Mouse (Mus musculus) hindbrain, embryonic 11.5 days (tissue): ENCODE measurements around the gene Map3k20. TPM values are rescaled to one million over a fixed set of nuclear protein-coding genes. Genes with fewer than 3 reads are reported as not detected.
A peak's percentile ranks its signal among the peaks of the same experiment; 100 is the strongest.

Experiments
- ATAC-seq: fragments of 200-750 bp; cut with Nextera tagmentation; 2 replicates; pipeline ENCODE4 v1.8.0; 2017; ENCODE audit warnings: mild to moderate bottlenecking, moderate TSS enrichment, moderate library complexity; ENCODE audit not compliant: low FRiP score
- DNase-seq: peaks from one replicate; pipeline ENCODE4 v3.0.0-alpha.2; 2015; ENCODE audit warnings: low spot score
- H3K27ac ChIP-seq: fragments of 300-500 bp; sonication (generic); 2 replicates; pipeline ENCODE4 v1.5.1; 2014; ENCODE audit warnings: mild to moderate bottlenecking, low read depth, low read length
- H3K27me3 ChIP-seq: fragments of 300-500 bp; sonication (generic); 2 replicates; pipeline ENCODE4 v1.6.1; 2014; ENCODE audit warnings: mild to moderate bottlenecking, low read length, moderate library complexity, mixed read lengths; ENCODE audit not compliant: control insufficient read depth, insufficient read depth
- H3K36me3 ChIP-seq: fragments of 300-500 bp; sonication (generic); 2 replicates; pipeline ENCODE4 v1.6.1; 2014; ENCODE audit warnings: mild to moderate bottlenecking, low read length, moderate library complexity, mixed read lengths; ENCODE audit not compliant: control insufficient read depth, insufficient read depth
- H3K4me1 ChIP-seq: fragments of 300-500 bp; sonication (generic); replicated peaks from 2 replicates; pipeline ENCODE4 v1.6.1; 2014; ENCODE audit warnings: low read length, mixed read lengths; ENCODE audit not compliant: control insufficient read depth, insufficient read depth
- H3K4me2 ChIP-seq: fragments of 300-500 bp; sonication (generic); replicated peaks from 2 replicates; pipeline ENCODE4 v1.6.1; 2014; ENCODE audit warnings: mild to moderate bottlenecking, low read depth, low read length
- H3K4me3 ChIP-seq: fragments of 300-500 bp; sonication (generic); 2 replicates; pipeline ENCODE4 v1.5.1; 2014; ENCODE audit warnings: low read depth, low read length
- H3K9ac ChIP-seq: fragments of 300-500 bp; sonication (generic); 2 replicates; pipeline ENCODE4 v1.6.1; 2014; ENCODE audit warnings: low read depth, low read length
- H3K9me3 ChIP-seq: fragments of 300-500 bp; sonication (generic); 2 replicates; pipeline ENCODE4 v1.6.1; 2016; ENCODE audit warnings: low read length; ENCODE audit not compliant: control insufficient read depth
- WGBS: fragments of 180-500 bp; shearing (Covaris S2); extraction: QIAGEN DNeasy Blood & Tissue Kit; methylation state at CpG from one replicate; pipeline ENCODE4 v1.1.7; 2014; 5-methylcytosine and 5-hydroxymethylcytosine counted together
- polyA plus RNA-seq: library from polyadenylated mRNA; unstranded; fragments of >200 nt; fragmentation: Nextera tagmentation; extraction: Ambion mirVana; gene quantifications from 2 replicates; pipeline ENCODE4 v1.2.1, GENCODE M21; 2014

Map3k20 gene
- polyA plus RNA-seq, 1 experiment from 2014 or later: 11.0 TPM

DNA sequence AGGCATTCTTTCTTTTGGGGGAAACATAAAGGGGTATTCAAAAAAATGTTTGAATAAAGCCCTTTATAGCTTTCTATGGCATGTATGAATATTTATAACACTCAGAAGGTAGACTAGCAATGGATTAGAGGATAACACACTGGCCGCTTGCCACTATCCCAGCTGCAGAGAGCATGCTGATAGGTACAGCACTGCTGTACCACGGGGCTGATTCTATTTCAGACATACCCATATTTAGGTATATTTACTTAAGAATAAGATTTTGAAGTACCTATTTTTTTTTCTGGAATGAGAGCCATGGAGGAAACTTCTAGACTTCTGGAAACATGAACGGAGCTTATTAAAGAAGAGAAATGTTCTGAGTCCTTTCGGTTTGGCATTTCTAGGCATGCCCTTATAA is 39.8 kb upstream of the Map3k20 start:
- 90% methylated on average over 4 of the region's 4 CpGs for WGBS
- Histone ChIP-seq H3K4me1 (no peaks in the 10 kb centered on the region), H3K9me3 (no peaks in the 10 kb centered on the region), H3K27ac (no peak overlapping the region), H3K4me3 (no peak overlapping the region), H3K36me3 (no peaks in the 10 kb centered on the region), H3K27me3 (no peaks in the 10 kb centered on the region), H3K9ac (no peak overlapping the region), H3K4me2 (no peak overlapping the region)
- ATAC-seq (no peak), DNase-seq (no peak)

DNA sequence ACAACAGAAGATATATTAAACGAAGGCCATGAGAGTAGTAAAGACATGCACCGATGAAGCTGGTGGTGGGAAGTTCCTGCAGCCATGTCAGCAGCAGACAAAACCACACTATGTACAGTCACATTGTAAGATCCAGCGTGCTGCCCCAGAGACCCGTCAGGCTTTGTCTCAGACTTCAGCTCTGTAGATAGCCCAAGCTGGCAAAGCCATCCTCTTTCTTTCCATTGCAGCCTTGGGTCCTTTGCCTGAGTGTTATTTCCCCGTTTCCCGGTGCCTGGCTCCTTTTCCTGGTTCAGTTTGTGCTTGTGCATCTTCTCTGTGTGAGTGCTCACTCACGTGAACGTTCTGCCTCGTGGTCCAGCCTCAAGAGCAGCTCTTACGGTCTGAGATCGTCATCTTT is 39.1 kb upstream of the Map3k20 start:
- Histone ChIP-seq H3K4me2 (no peak overlapping the region), H3K27ac (no peak overlapping the region), H3K9ac (no peak overlapping the region), H3K9me3 (no peaks in the 10 kb centered on the region), H3K36me3 (no peaks in the 10 kb centered on the region), H3K4me3 (no peak overlapping the region), H3K4me1 (no peaks in the 10 kb centered on the region), H3K27me3 (no peaks in the 10 kb centered on the region)
- ATAC-seq: no peak
- 91% methylated on average over 11 of the region's 11 CpGs for WGBS
- DNase-seq: no peak

DNA sequence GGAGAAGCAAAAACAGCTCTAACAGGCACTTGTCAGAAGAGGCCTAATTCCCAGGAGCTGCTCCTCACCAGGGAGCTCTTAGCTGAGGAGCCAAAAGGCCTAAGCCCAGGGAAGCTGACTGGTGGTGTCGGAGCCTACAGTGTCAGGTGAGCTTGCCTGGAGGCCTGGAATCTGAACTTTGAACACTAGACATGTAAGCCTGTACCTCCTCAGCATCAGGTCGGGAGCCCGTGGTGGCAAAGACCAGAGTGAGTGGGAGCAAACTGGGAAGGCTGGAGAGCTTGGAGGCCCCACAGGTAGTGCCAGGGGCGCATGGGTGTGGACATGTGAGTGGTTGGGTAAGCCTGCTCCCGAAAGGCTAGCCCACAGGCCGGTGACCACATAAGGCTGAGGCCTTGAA is 37.6 kb upstream of the Map3k20 start:
- H3K27me3 ChIP-seq: no peaks in the 10 kb centered on the region
- ATAC-seq (no peak), DNase-seq (no peak)
- H3K27ac ChIP-seq: no peak overlapping the region
- H3K9ac ChIP-seq: no peak overlapping the region
- no peak overlapping the region for H3K4me2 ChIP-seq
- H3K36me3 ChIP-seq: no peaks in the 10 kb centered on the region
- no peak overlapping the region for H3K4me3 ChIP-seq
- H3K4me1 ChIP-seq: no peaks in the 10 kb centered on the region
- no peaks in the 10 kb centered on the region for H3K9me3 ChIP-seq
- WGBS: 87% methylated on average over 6 of the region's 6 CpGs

DNA sequence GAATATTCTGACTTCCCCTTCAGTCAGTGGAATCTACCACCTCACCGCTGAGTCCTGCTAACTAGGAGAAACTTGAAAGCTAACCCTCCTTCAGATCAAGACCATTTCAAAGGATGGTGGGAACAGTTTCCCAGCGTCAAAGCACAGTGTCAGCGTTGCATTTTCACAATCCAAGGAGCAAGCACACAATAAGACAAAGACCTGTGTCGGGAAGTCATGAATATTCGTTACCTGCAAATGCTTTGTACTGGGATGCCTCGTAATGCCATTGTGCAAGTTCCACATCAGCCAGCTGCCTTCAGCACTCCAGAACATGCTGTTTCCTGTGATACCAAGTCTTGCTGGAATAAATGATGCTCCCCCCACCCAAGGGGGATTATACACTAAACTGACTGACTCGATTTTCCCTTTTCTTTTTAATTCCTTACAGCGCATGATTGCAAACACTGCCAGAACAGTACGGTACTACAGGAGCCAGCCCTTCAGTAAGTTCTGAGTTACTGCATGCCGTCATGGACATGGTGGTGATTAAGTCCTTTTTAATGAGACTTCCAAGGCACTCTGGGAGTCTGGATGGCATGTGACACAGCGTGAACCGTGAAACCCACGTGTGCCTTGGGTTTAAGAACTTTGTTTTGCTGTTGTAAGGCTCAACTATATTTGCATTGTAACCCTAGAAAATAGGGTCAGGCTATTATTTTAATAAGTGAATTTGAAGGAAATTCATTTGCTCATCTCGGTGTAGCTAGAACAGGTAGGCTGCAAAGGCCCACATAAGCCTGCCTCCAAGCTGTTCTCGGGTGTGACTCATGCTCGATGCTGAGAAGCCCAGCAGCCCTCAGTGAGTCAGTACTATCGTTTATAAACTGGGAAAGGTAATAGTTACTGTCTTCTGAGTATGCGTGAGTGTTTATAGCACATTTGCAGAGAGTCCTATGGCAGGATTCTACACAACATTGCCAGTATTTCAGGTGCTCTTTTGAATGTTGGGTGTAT is 32.6 kb upstream of the Map3k20 start:
- Histone ChIP-seq H3K4me3 (no peak overlapping the region), H3K4me1 (0 out of 2 replicates have a peak, but pooled peaks cover 2% of the 10 kb centered on the region), H3K9me3 (no peaks in the 10 kb centered on the region), H3K4me2 (no peak overlapping the region), H3K27me3 (no peaks in the 10 kb centered on the region), H3K9ac (no peak overlapping the region), H3K27ac (no peak overlapping the region), H3K36me3 (no peaks in the 10 kb centered on the region)
- DNase-seq (no peak), ATAC-seq (no peak)
- WGBS: 60% methylated on average over 18 of the region's 18 CpGs

DNA sequence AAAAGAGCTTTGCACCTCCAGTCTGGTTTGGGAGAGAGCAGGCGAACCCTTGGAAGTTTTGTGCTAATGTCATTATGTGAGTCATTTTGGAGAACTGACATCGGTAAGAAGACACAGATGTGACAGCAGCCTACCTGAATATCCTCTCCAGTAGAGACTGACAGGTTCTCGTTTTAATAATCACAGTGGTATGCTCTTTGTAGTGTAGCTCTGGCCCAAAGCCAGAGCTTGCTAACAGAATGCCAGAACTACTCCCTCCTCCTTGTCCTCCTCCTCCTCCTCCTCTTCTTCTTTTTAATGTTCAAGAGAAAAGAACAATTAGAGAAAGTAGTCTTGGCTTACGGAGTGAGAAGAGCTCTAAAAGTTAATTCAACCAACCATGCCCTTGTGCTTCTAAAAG is 31.6 kb upstream of the Map3k20 start:
- Histone ChIP-seq H3K9ac (no peak overlapping the region), H3K27me3 (no peaks in the 10 kb centered on the region), H3K27ac (no peak overlapping the region), H3K36me3 (no peaks in the 10 kb centered on the region), H3K4me3 (no peak overlapping the region), H3K4me2 (no peak overlapping the region), H3K4me1 (0 out of 2 replicates have a peak, but pooled peaks cover 2% of the 10 kb centered on the region), H3K9me3 (no peaks in the 10 kb centered on the region)
- ATAC-seq (no peak), DNase-seq (no peak)
- WGBS: 85% methylated on average over 4 of the region's 4 CpGs

- Histone ChIP-seq H3K9ac (no peak overlapping the region), H3K4me2 (no peak overlapping the region), H3K4me1 (0 out of 2 replicates have a peak, but pooled peaks cover 2% of the 10 kb centered on the region), H3K27ac (0 out of 2 replicates have a peak overlapping the region, but pooled peaks have one; percentile 10), H3K36me3 (no peaks in the 10 kb centered on the region), H3K9me3 (no peaks in the 10 kb centered on the region), H3K4me3 (no peak overlapping the region), H3K27me3 (no peaks in the 10 kb centered on the region)
- 39% methylated on average over 14 of the region's 14 CpGs for WGBS
- ATAC-seq (0 out of 2 replicates have a peak, but pooled peaks have one; percentile 59), DNase-seq (peak; percentile 50)
These were observed 30.4 kb upstream of the Map3k20 start for GRCm38 (mm10) chr2:72254813-72255582.

GRCm38 (mm10) chr2:72260704-72261103 is 24.7 kb upstream of the Map3k20 start:
- no peaks in the 10 kb centered on the region for H3K4me1 ChIP-seq
- H3K36me3 ChIP-seq: no peaks in the 10 kb centered on the region
- no peak overlapping the region for H3K9ac ChIP-seq
- DNase-seq (no peak), ATAC-seq (no peak)
- H3K4me3 ChIP-seq: no peak overlapping the region
- no peaks in the 10 kb centered on the region for H3K9me3 ChIP-seq
- H3K27ac ChIP-seq: no peak overlapping the region
- WGBS: 91% methylated on average over 1 of the region's 1 CpGs
- H3K27me3 ChIP-seq: no peaks in the 10 kb centered on the region
- no peak overlapping the region for H3K4me2 ChIP-seq

- no peaks in the 10 kb centered on the region for H3K27me3 ChIP-seq
- no peak overlapping the region for H3K27ac ChIP-seq
- DNase-seq: no peak
- no peak overlapping the region for H3K4me2 ChIP-seq
- H3K36me3 ChIP-seq: no peaks in the 10 kb centered on the region
- no peak overlapping the region for H3K4me3 ChIP-seq
- H3K9ac ChIP-seq: no peak overlapping the region
- no peak for ATAC-seq
- H3K4me1 ChIP-seq: no peaks in the 10 kb centered on the region
- no peaks in the 10 kb centered on the region for H3K9me3 ChIP-seq
- WGBS: 92% methylated on average over 6 of the region's 6 CpGs
These were observed 22.5 kb upstream of the Map3k20 start for GRCm38 (mm10) chr2:72262814-72263480.
